Mouse (Mus musculus): Measurements from ENCODE around the gene Fam221b.

GRCm38 (mm10) chr4:43713652-43714219 is 44.8 kb upstream of the Fam221b start:
- TF ChIP-seq POLR2A (IDR thresholded peaks at IDR 0.05; ENCODE audit: insufficient read depth, low read length) (no peak), CTCF (IDR thresholded peaks at IDR 0.05; ENCODE audit: low read depth, low read length) (no peak), EP300 (IDR thresholded peaks at IDR 0.05; ENCODE audit: insufficient read depth, low read depth, low read length) (no peak)
